Mouse (Mus musculus): ENCODE data around the gene Atg4c.

GRCm38 (mm10) chr4:99158495-99158894, 35.2 kb upstream of the Atg4c start:
- TF ChIP-seq CTCF (IDR thresholded peaks at IDR 0.05; ENCODE audit: low read depth, low read length) (no peak), GATA1 (IDR thresholded peaks at IDR 0.05; ENCODE audit: borderline replicate concordance, low read length) (no peak), TAL1 (conservative IDR thresholded peaks at IDR 0.05; ENCODE audit: low read depth, low read length) (no peak)
